Comparison of ENCODE assay signal across 13 mouse cellular contexts in the genomic region with DNA sequence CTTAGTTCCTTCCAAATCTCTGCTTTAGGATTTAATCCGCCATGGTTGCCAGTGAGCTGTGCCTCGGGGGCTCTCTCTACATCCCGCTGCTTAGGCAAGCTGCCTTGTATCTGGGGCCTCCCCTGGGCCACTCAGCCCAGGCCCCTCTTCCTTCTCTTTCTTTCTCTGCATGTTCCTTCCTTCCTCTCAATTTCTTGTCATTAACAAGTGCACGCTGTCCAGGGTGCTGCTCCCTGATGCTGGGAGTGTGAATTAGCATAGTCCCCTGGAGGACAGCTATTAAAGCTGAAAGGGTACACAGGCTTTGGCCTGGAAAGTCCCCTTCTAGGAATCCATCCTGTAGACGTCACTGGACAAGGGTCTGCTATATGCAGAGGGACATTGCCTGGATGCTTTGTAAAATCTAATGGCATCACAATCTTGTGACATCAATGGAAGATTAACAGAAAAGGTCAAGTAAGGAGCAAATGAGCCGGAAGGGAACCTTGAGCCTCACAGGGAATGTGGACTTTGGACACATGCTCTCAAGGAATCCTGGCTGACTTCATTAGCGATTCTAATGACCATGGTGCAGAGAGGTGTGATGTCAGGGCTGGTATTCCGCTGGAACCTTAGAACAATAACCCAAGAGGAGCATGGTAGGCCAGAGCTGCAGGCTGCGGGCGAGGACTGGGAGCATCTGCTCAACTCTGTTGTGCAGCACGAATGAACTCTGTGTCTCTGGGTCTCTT. TPM values are rescaled to one million over a fixed set of nuclear protein-coding genes. Genes with fewer than 3 reads are reported as not detected.
DNase-seq lines count a peak whose midpoint lies in the region; ATAC-seq and TF ChIP-seq lines count a peak whose summit lies in the region.
"Had no signal": no experiment of that assay in that cellular context is flagged by ENCODE, and none has a peak within 500 bp of the region (broad histone marks: within the 10 kb centered on the region; RNA-seq: fewer than 3 reads in every experiment).

No protein-coding gene starts in this region.

- peak overlapping the region; percentile 1; the same call in 1 of the 2 replicates for H3K27ac ChIP-seq in midbrain, embryonic 10.5 days (replicated peaks)
- no peak overlapping the region for H3K27ac ChIP-seq in midbrain, postnatal 0 days (ENCODE audit: low read depth, low read length)
- H3K27ac ChIP-seq in stomach, postnatal 0 days (replicated peaks): no peak overlapping the region
- H3K27ac ChIP-seq in forebrain, postnatal 0 days (ENCODE audit: low read depth, low read length): no peak overlapping the region
- H3K27ac ChIP-seq: forebrain, embryonic 12.5 days had no signal

- no peak for DNase-seq in midbrain, embryonic 10.5 days (ENCODE audit: low spot score)
- DNase-seq in midbrain, postnatal 0 days (ENCODE audit: low spot score): no peak
- DNase-seq in embryo, embryonic 11 days: peak; percentile 47
- DNase-seq in kidney, postnatal 14 days: peak; percentile 39
- peak; percentile 22 for DNase-seq in stomach, postnatal 0 days (ENCODE audit: low spot score)
- no peak for DNase-seq in forebrain, postnatal 0 days
- DNase-seq: adrenal gland, adult 2 months; gastrocnemius, postnatal 14 days had no signal

- TF ChIP-seq CTCF in midbrain, postnatal 0 days (IDR thresholded peaks at IDR 0.05): no peak
- no peak for TF ChIP-seq CTCF in stomach, postnatal 0 days (IDR thresholded peaks at IDR 0.05; ENCODE audit: low read depth)
- TF ChIP-seq CTCF in forebrain, postnatal 0 days (IDR thresholded peaks at IDR 0.05; ENCODE audit: low read depth): no peak

- H3K27me3 ChIP-seq in midbrain, embryonic 10.5 days (ENCODE audit: low read depth, poor library complexity, severe bottlenecking): no peaks in the 10 kb centered on the region
- no peaks in the 10 kb centered on the region for H3K27me3 ChIP-seq in midbrain, postnatal 0 days (ENCODE audit: insufficient read depth, low read length)
- H3K27me3 ChIP-seq in stomach, postnatal 0 days (ENCODE audit: control insufficient read depth, insufficient read depth, low read length): no peaks in the 10 kb centered on the region
- H3K27me3 ChIP-seq in forebrain, postnatal 0 days (ENCODE audit: insufficient read depth, low read length): no peaks in the 10 kb centered on the region

- no peak for ATAC-seq in midbrain, postnatal 0 days (ENCODE audit: low FRiP score)
- no peak for ATAC-seq in stomach, postnatal 0 days (ENCODE audit: low FRiP score, low TSS enrichment)
- no peak for ATAC-seq in forebrain, postnatal 0 days
- ATAC-seq in CD4-positive, CD25-positive, alpha-beta regulatory T cell, adult 4 months: no peak
- ATAC-seq: intestine, embryonic 16.5 days had no signal

- peaks cover 1% of the 10 kb centered on the region; the same call in 1 of the 2 replicates for H3K36me3 ChIP-seq in midbrain, embryonic 10.5 days
- H3K36me3 ChIP-seq in midbrain, postnatal 0 days (ENCODE audit: insufficient read depth, low read length): 0 out of 2 replicates have a peak, but pooled peaks cover 2% of the 10 kb centered on the region
- no peaks in the 10 kb centered on the region for H3K36me3 ChIP-seq in stomach, postnatal 0 days (ENCODE audit: control insufficient read depth, insufficient read depth, low read length)
- no peaks in the 10 kb centered on the region for H3K36me3 ChIP-seq in forebrain, postnatal 0 days (ENCODE audit: insufficient read depth)
- H3K36me3 ChIP-seq: forebrain, embryonic 12.5 days had no signal

- no peak for TF ChIP-seq EP300 in stomach, postnatal 0 days (optimal IDR thresholded peaks at IDR 0.05)

- WGBS in midbrain, embryonic 10.5 days: 54% methylated on average over 11 of the region's 11 CpGs
- WGBS in midbrain, postnatal 0 days: 44% methylated on average over 11 of the region's 11 CpGs
- 55% methylated on average over 11 of the region's 11 CpGs for WGBS in stomach, postnatal 0 days
- 44% methylated on average over 11 of the region's 11 CpGs for WGBS in forebrain, postnatal 0 days

- peaks cover 16% of the 10 kb centered on the region for H3K4me1 ChIP-seq in midbrain, embryonic 10.5 days
- H3K4me1 ChIP-seq in midbrain, postnatal 0 days (ENCODE audit: insufficient read depth, low read length): no peaks in the 10 kb centered on the region
- H3K4me1 ChIP-seq in stomach, postnatal 0 days (replicated peaks; ENCODE audit: control insufficient read depth, insufficient read depth): no peaks in the 10 kb centered on the region
- no peaks in the 10 kb centered on the region for H3K4me1 ChIP-seq in forebrain, postnatal 0 days (ENCODE audit: insufficient read depth)

- no peak overlapping the region for H3K4me2 ChIP-seq in midbrain, postnatal 0 days (ENCODE audit: low read depth, low read length, poor library complexity, severe bottlenecking)
- H3K4me2 ChIP-seq in stomach, postnatal 0 days (replicated peaks; ENCODE audit: low read depth): no peak overlapping the region
- H3K4me2 ChIP-seq in forebrain, postnatal 0 days (ENCODE audit: low read depth): no peak overlapping the region
- H3K4me2 ChIP-seq: forebrain, embryonic 12.5 days had no signal

- H3K9me3 ChIP-seq in midbrain, embryonic 10.5 days (replicated peaks): no peaks in the 10 kb centered on the region
- H3K9me3 ChIP-seq in midbrain, postnatal 0 days (ENCODE audit: low read length): no peaks in the 10 kb centered on the region
- H3K9me3 ChIP-seq in stomach, postnatal 0 days (ENCODE audit: control insufficient read depth, low read length): no peaks in the 10 kb centered on the region
- no peaks in the 10 kb centered on the region for H3K9me3 ChIP-seq in forebrain, postnatal 0 days (ENCODE audit: low read length)
- H3K9me3 ChIP-seq: forebrain, embryonic 12.5 days had no signal

- no peak overlapping the region for H3K4me3 ChIP-seq in midbrain, embryonic 10.5 days
- H3K4me3 ChIP-seq in midbrain, postnatal 0 days (ENCODE audit: low read depth, low read length): no peak overlapping the region
- no peak overlapping the region for H3K4me3 ChIP-seq in stomach, postnatal 0 days (ENCODE audit: low read depth, low read length)
- no peak overlapping the region for H3K4me3 ChIP-seq in forebrain, postnatal 0 days (ENCODE audit: low read depth, low read length)
- H3K4me3 ChIP-seq: forebrain, embryonic 12.5 days had no signal

- no peak overlapping the region for H3K9ac ChIP-seq in midbrain, postnatal 0 days (replicated peaks; ENCODE audit: low read length, poor library complexity, severe bottlenecking)
- H3K9ac ChIP-seq in stomach, postnatal 0 days (ENCODE audit: low read length): no peak overlapping the region
- no peak overlapping the region for H3K9ac ChIP-seq in forebrain, postnatal 0 days
- H3K9ac ChIP-seq: forebrain, embryonic 12.5 days had no signal

RNA-seq across cellular contexts. Expression of gene Ift27, which starts 20.7 kb away (rescaled TPM):
- 172 and 181 TPM in 2 replicates for polyA plus RNA-seq in midbrain, embryonic 10.5 days (2016; fragmentation: Nextera tagmentation; extraction: Ambion mirVana)
- 29.5 and 37.3 TPM in 2 replicates for total RNA-seq in midbrain, postnatal 0 days (2014; rRNA removed)
- 116 and 120 TPM in 2 replicates for polyA plus RNA-seq in midbrain, postnatal 0 days (2015; fragmentation: Nextera tagmentation; extraction: Ambion mirVana)
- 42.2 and 42.5 TPM in 2 replicates for polyA plus RNA-seq in stomach, postnatal 0 days (2015; fragmentation: Nextera tagmentation; extraction: Ambion mirVana)
- 41.2 and 43.1 TPM in 2 replicates for total RNA-seq in forebrain, postnatal 0 days (2014; rRNA removed)
- 134 and 145 TPM in 2 replicates for polyA plus RNA-seq in forebrain, postnatal 0 days (2015; fragmentation: Nextera tagmentation; extraction: Ambion mirVana)
- polyA plus RNA-seq in CD4-positive, CD25-positive, alpha-beta regulatory T cell, adult 4 months (2017; shearing (Covaris generic)): 10 to 100 TPM; 56.6 to 59.4 TPM

RNA-seq across cellular contexts. Expression of gene Cacng2, which starts 33.4 kb away (rescaled TPM):
- 0.22 and 0.60 TPM in 2 replicates for polyA plus RNA-seq in midbrain, embryonic 10.5 days (2016; fragmentation: Nextera tagmentation; extraction: Ambion mirVana)
- 22.3 and 22.6 TPM in 2 replicates for total RNA-seq in midbrain, postnatal 0 days (2014; rRNA removed)
- polyA plus RNA-seq in midbrain, postnatal 0 days (2015; fragmentation: Nextera tagmentation; extraction: Ambion mirVana): 15.7 and 16.7 TPM in 2 replicates
- 0.02 and 0.05 TPM in 2 replicates for polyA plus RNA-seq in stomach, postnatal 0 days (2015; fragmentation: Nextera tagmentation; extraction: Ambion mirVana)
- total RNA-seq in forebrain, postnatal 0 days (2014; rRNA removed): 9.8 and 13.6 TPM in 2 replicates
- 6.8 and 10.1 TPM in 2 replicates for polyA plus RNA-seq in forebrain, postnatal 0 days (2015; fragmentation: Nextera tagmentation; extraction: Ambion mirVana)
- polyA plus RNA-seq in CD4-positive, CD25-positive, alpha-beta regulatory T cell, adult 4 months (2017; shearing (Covaris generic)): not detected
- total RNA-seq: gastrocnemius, postnatal 14 days had no signal
- polyA plus RNA-seq: heart, embryonic 14.5 days; liver, embryonic 16.5 days had no signal

RNA-seq across cellular contexts. Expression of gene Pvalb, which starts 53.0 kb away (rescaled TPM):
- 0.12 TPM in 1 of 2 replicates, not detected in the other for polyA plus RNA-seq in midbrain, embryonic 10.5 days (2016; fragmentation: Nextera tagmentation; extraction: Ambion mirVana)
- total RNA-seq in midbrain, postnatal 0 days (2014; rRNA removed): 0.61 and 3.6 TPM in 2 replicates
- polyA plus RNA-seq in midbrain, postnatal 0 days (2015; fragmentation: Nextera tagmentation; extraction: Ambion mirVana): 1.9 and 3.3 TPM in 2 replicates
- 0.11 TPM in 1 of 2 replicates, not detected in the other for polyA plus RNA-seq in stomach, postnatal 0 days (2015; fragmentation: Nextera tagmentation; extraction: Ambion mirVana)
- 0.33 and 0.77 TPM in 2 replicates for total RNA-seq in forebrain, postnatal 0 days (2014; rRNA removed)
- polyA plus RNA-seq in forebrain, postnatal 0 days (2015; fragmentation: Nextera tagmentation; extraction: Ambion mirVana): 1.8 and 2.8 TPM in 2 replicates
- not detected for polyA plus RNA-seq in CD4-positive, CD25-positive, alpha-beta regulatory T cell, adult 4 months (2017; shearing (Covaris generic))
- total RNA-seq: adrenal gland, adult 2 months had no signal
- polyA plus RNA-seq: adrenal gland, adult 2 months; forebrain, embryonic 12.5 days; intestine, embryonic 16.5 days; liver, embryonic 16.5 days had no signal

Comparison
In these comparisons a context has a peak if more than half of its experiments do, and no peak if none do; other contexts are left out.
1. DNase-seq: peak in embryo, embryonic 11 days (single experiment), kidney, postnatal 14 days (single experiment) and stomach, postnatal 0 days (single experiment); none in midbrain, embryonic 10.5 days (single experiment), midbrain, postnatal 0 days (single experiment) and forebrain, postnatal 0 days (single experiment).